17 mouse cellular contexts compared by ENCODE assay signal in genomic region chr16:43619277-43619676, GRCm38 (mm10). TPM values are rescaled to one million over a fixed set of nuclear protein-coding genes. Genes with fewer than 3 reads are reported as not detected.
DNase-seq lines count a peak whose midpoint lies in the region; ATAC-seq lines count a peak whose summit lies in the region.
"Had no signal": no experiment of that assay in that cellular context is flagged by ENCODE, and none has a peak within 500 bp of the region (broad histone marks: within the 10 kb centered on the region; RNA-seq: fewer than 3 reads in every experiment).

No protein-coding gene starts in this region.

- no peaks in the 10 kb centered on the region for H3K27me3 ChIP-seq in intestine, embryonic 14.5 days (replicated peaks; ENCODE audit: control insufficient read depth, insufficient read depth, low read length)
- no peaks in the 10 kb centered on the region for H3K27me3 ChIP-seq in intestine, embryonic 15.5 days (replicated peaks)
- no peaks in the 10 kb centered on the region for H3K27me3 ChIP-seq in forebrain, embryonic 13.5 days
- H3K27me3 ChIP-seq in hindbrain, embryonic 11.5 days (ENCODE audit: control insufficient read depth, insufficient read depth, low read length): no peaks in the 10 kb centered on the region
- H3K27me3 ChIP-seq: neural tube, embryonic 12.5 days had no signal

- no peak overlapping the region for H3K4me2 ChIP-seq in intestine, embryonic 14.5 days (ENCODE audit: low read length)
- H3K4me2 ChIP-seq in intestine, embryonic 15.5 days (replicated peaks): no peak overlapping the region
- no peak overlapping the region for H3K4me2 ChIP-seq in forebrain, embryonic 13.5 days
- H3K4me2 ChIP-seq in hindbrain, embryonic 11.5 days (replicated peaks; ENCODE audit: low read depth, low read length): no peak overlapping the region
- H3K4me2 ChIP-seq: lung, embryonic 14.5 days; neural tube, embryonic 12.5 days had no signal

- 0 out of 2 replicates have a peak, but pooled peaks cover 5% of the 10 kb centered on the region for H3K36me3 ChIP-seq in intestine, embryonic 14.5 days (ENCODE audit: control insufficient read depth, insufficient read depth, low read length)
- no peaks in the 10 kb centered on the region for H3K36me3 ChIP-seq in intestine, embryonic 15.5 days
- peaks cover 43% of the 10 kb centered on the region for H3K36me3 ChIP-seq in forebrain, embryonic 13.5 days (ENCODE audit: poor library complexity, severe bottlenecking)
- H3K36me3 ChIP-seq in hindbrain, embryonic 11.5 days (ENCODE audit: control insufficient read depth, insufficient read depth, low read length): 0 out of 2 replicates have a peak, but pooled peaks cover 3% of the 10 kb centered on the region

- DNase-seq in intestine, embryonic 14.5 days (ENCODE audit: low spot score): peak; percentile 45
- DNase-seq in 3134 (ENCODE audit: extremely low read depth, insufficient read length, low spot score): peak; percentile 5
- DNase-seq in MN1 (ENCODE audit: low spot score): no peak
- DNase-seq in hindbrain, embryonic 11.5 days (ENCODE audit: low spot score): no peak
- DNase-seq: adrenal gland, postnatal 36 days; cerebellum, postnatal 36 days; lung, embryonic 14.5 days had no signal

- no peak overlapping the region for H3K4me3 ChIP-seq in intestine, embryonic 14.5 days (ENCODE audit: low read depth, low read length)
- H3K4me3 ChIP-seq in intestine, embryonic 15.5 days (replicated peaks): no peak overlapping the region
- no peak overlapping the region for H3K4me3 ChIP-seq in forebrain, embryonic 13.5 days
- H3K4me3 ChIP-seq in hindbrain, embryonic 11.5 days (ENCODE audit: low read depth, low read length): no peak overlapping the region
- H3K4me3 ChIP-seq: left cerebral cortex, adult 2 months; neural tube, embryonic 12.5 days had no signal

- 0 out of 2 replicates have a peak, but pooled peaks cover 4% of the 10 kb centered on the region for H3K4me1 ChIP-seq in intestine, embryonic 14.5 days (replicated peaks; ENCODE audit: control insufficient read depth, insufficient read depth, low read length)
- 0 out of 2 replicates have a peak, but pooled peaks cover 2% of the 10 kb centered on the region for H3K4me1 ChIP-seq in intestine, embryonic 15.5 days (replicated peaks)
- H3K4me1 ChIP-seq in forebrain, embryonic 13.5 days: peaks cover 40% of the 10 kb centered on the region
- 0 out of 2 replicates have a peak, but pooled peaks cover 2% of the 10 kb centered on the region for H3K4me1 ChIP-seq in hindbrain, embryonic 11.5 days (replicated peaks; ENCODE audit: control insufficient read depth, insufficient read depth, low read length)

- no peak for ATAC-seq in intestine, embryonic 14.5 days (replicated peaks; ENCODE audit: low FRiP score, low TSS enrichment, low read depth)
- no peak for ATAC-seq in intestine, embryonic 15.5 days
- ATAC-seq in CD4-positive, CD25-positive, alpha-beta regulatory T cell, adult 4 months: peak; percentile 21
- ATAC-seq in forebrain, embryonic 13.5 days: peak; percentile 29
- no peak for ATAC-seq in hindbrain, embryonic 11.5 days (ENCODE audit: low FRiP score)

- no peak overlapping the region for H3K9ac ChIP-seq in intestine, embryonic 14.5 days (ENCODE audit: low read length)
- no peak overlapping the region for H3K9ac ChIP-seq in intestine, embryonic 15.5 days
- no peak overlapping the region for H3K9ac ChIP-seq in forebrain, embryonic 13.5 days
- no peak overlapping the region for H3K9ac ChIP-seq in hindbrain, embryonic 11.5 days (ENCODE audit: low read depth, low read length)
- H3K9ac ChIP-seq: lung, embryonic 14.5 days; neural tube, embryonic 12.5 days had no signal

- H3K27ac ChIP-seq in intestine, embryonic 14.5 days (ENCODE audit: low read depth): no peak overlapping the region
- H3K27ac ChIP-seq in intestine, embryonic 15.5 days: no peak overlapping the region
- peak overlapping the region; percentile 48; the same call in 1 of the 2 replicates for H3K27ac ChIP-seq in forebrain, embryonic 13.5 days
- no peak overlapping the region for H3K27ac ChIP-seq in hindbrain, embryonic 11.5 days (ENCODE audit: low read depth, low read length)
- H3K27ac ChIP-seq: left cerebral cortex, adult 2 months; neural tube, embryonic 12.5 days had no signal

- H3K9me3 ChIP-seq in intestine, embryonic 14.5 days (ENCODE audit: control insufficient read depth, low read length): no peaks in the 10 kb centered on the region
- H3K9me3 ChIP-seq in intestine, embryonic 15.5 days: no peaks in the 10 kb centered on the region
- no peaks in the 10 kb centered on the region for H3K9me3 ChIP-seq in forebrain, embryonic 13.5 days (replicated peaks)
- H3K9me3 ChIP-seq in hindbrain, embryonic 11.5 days (ENCODE audit: control insufficient read depth, low read length): no peaks in the 10 kb centered on the region
- H3K9me3 ChIP-seq: neural tube, embryonic 12.5 days had no signal

- WGBS in intestine, embryonic 14.5 days: 46% methylated on average over 6 of the region's 6 CpGs
- 54% methylated on average over 6 of the region's 6 CpGs for WGBS in intestine, embryonic 15.5 days
- 33% methylated on average over 6 of the region's 6 CpGs for WGBS in forebrain, embryonic 13.5 days
- 35% methylated on average over 6 of the region's 6 CpGs for WGBS in hindbrain, embryonic 11.5 days

RNA-seq across cellular contexts. Expression of gene Tigit, which starts 44.7 kb away (rescaled TPM):
- polyA plus RNA-seq in intestine, embryonic 14.5 days (2014; fragmentation: Nextera tagmentation; extraction: Ambion mirVana): not detected in 2 replicates
- polyA plus RNA-seq in intestine, embryonic 15.5 days (2015; fragmentation: Nextera tagmentation; extraction: Ambion mirVana): not detected in 2 replicates
- 100 to 1,000 TPM; 309 to 452 TPM for polyA plus RNA-seq in CD4-positive, CD25-positive, alpha-beta regulatory T cell, adult 4 months (2017; shearing (Covaris generic))
- not detected in 2 replicates for polyA plus RNA-seq in forebrain, embryonic 13.5 days (2015; fragmentation: Nextera tagmentation; extraction: Ambion mirVana)
- polyA plus RNA-seq in hindbrain, embryonic 11.5 days (2014; fragmentation: Nextera tagmentation; extraction: Ambion mirVana): not detected in 2 replicates
- polyA plus RNA-seq: embryonic facial prominence, embryonic 14.5 days; frontal cortex, adult 2 months; heart, embryonic 14.5 days; kidney, embryonic 16.5 days; limb, embryonic 14.5 days; lung, embryonic 14.5 days; neural tube, embryonic 12.5 days had no signal

Comparison
In these comparisons a context has a peak if more than half of its experiments do, and no peak if none do; other contexts are left out.
1. ATAC-seq: peak in CD4-positive, CD25-positive, alpha-beta regulatory T cell, adult 4 months (single experiment) and forebrain, embryonic 13.5 days (single experiment); none in intestine, embryonic 14.5 days (single experiment), intestine, embryonic 15.5 days (single experiment) and hindbrain, embryonic 11.5 days (single experiment).
2. DNase-seq: peak in intestine, embryonic 14.5 days (single experiment) and 3134 (single experiment); none in MN1 (single experiment) and hindbrain, embryonic 11.5 days (single experiment).
3. RNA of gene Tigit, which starts 44.7 kb away (polyA plus RNA-seq): 309 to 452 TPM in CD4-positive, CD25-positive, alpha-beta regulatory T cell, adult 4 months; not detected in hindbrain, embryonic 11.5 days, not detected in intestine, embryonic 14.5 days, not detected in intestine, embryonic 15.5 days and not detected in forebrain, embryonic 13.5 days; every median in the first group is over 100 times any median in the second.